Mouse (Mus musculus) inflammation-experienced regulatory T-cells (primary cell): ENCODE results near the gene Dcdc2b. TPM values are rescaled to one million over a fixed set of nuclear protein-coding genes. Genes with fewer than 3 reads are reported as not detected.

Experiments
- polyA plus RNA-seq, 2 experiments: library from polyadenylated mRNA; unstranded; fragments of 100-300 nt; shearing (Covaris generic); gene quantifications; one replicate each; pipeline ENCODE4 v1.2.1; 2017

The Dcdc2b gene
- 1 to 10 TPM; 3.3 to 5.4 TPM for polyA plus RNA-seq

DNA sequence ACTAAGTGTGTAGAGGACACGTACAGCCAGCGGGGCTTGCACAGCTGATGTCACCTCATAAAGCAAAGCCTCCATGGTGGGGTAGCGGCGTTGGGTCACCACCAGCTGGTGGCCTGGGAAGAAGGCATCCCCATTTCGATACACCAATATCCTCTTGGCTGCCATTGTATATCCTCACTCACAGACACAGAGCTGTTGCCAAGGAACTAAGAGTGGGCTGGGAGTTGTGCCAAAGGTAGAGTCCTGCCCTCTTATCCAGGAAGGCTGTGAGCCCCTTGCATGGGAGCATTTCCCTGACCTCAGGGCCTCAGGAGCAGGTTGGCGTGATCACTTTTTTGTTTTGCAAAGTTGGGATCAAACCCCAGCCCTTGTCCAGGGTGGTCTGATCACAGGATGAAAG lies at the start of gene Dcdc2b:
Gene Dcdc2b (minus strand): TSS at position 165 of the 400 bp plus-strand sequence.

DNA sequence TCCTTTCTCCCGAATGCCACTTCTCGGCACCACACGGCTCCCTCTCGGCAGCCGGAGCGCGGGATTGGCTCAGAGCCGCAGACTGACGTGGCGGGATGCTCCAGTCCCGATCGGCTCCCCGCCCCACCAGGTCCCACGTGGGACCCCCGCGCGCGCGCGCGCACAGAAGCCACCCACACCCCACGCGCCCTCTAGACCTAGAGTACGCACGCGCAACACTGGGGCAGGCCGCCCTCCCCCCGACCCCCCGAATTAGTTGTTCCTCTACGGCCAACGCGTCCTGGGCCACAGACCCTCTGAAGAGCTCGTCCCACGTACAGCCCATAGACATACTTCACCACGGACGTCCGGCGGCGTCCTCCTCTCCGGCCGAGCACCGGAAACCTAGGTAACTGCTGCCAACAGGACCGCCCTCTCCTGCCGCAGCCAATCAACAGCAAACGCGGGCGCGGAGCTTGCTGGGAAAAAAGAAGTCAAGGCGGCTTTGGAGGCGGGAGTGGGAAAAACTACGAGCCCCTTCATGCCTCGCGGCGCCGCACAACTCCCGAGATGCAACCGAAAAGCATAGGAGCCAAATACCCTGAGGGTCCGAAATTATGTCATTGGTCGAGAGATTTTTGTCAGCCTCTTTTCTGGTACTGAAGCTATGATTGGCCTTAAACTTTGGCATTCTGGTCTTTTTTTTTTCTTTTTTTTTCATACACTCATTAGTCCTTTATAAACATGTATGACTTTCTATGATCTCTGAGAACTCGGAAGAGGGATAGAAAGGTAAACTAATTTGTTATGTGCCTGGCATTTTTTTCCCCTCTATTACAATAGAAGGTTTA lies 26.8 kb upstream of the Dcdc2b start, which contains the start of gene Txlna:
Gene Txlna (minus strand): TSS at position 428 of the 830 bp plus-strand sequence.

DNA sequence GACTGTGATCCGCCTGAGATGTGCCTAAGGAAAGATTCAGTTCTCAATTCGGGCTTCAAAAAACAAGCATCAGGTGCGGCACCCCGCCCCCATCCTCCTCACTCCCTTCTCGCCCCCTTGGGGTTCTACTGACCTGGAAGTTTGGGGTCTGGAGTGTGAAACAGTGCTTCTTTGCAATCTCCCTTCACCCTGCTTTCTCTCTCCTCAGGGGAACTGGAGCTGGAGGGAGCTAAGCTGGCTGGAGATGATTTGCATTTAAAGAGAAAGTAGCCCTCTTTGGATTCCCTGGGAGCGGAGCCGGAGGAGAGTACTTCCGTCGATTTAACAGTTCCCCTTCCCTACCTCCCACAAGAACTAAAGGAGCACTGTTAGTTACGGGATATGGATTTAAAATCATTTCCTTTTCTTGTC lies 9.6 kb upstream of the Dcdc2b start, which contains the start of gene Ccdc28b:
Gene Ccdc28b (minus strand): TSS at position 267 of the 411 bp plus-strand sequence.

DNA sequence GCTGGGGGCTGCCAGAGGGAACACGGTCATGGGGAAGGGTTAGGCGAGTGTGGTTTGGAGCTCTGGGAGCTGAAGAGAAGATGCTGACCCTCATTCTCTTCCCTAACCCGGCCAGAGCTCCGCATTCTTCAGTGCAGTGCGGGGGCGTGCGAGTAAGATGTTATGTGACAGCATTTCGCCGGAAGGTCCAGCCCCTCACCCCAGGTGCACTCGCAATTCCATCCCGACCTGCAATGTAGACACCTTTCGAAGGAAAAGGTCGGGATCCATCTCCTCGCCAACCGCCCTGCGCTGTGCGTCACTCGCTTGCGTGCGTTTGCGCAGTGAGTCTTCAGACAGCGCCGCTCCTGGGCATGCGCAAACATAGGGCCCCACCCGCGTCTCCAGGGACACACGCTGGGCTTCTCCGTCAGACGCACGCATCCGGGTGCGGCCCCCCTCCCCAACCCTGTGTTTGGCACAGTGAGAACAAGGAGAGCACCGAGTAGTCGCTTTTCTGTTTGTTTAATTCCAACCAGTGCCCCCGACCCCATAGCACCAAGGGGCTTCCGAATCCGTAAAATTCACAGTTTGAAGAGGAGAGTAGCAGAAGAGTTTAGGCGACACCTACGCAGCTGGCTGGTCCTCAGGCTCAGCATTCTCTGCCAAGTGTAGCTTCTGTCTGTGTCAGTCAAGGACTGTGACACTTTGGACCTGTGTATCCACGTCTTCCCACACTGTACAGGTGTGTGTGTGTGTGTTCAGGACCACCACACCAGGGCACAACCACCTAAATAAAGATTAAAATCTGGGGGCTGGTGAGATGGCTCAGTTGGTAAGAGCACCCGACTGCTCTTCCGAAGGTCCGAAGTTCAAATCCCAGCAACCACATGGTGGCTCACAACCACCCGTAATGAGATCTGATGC lies 5.0 kb upstream of the Dcdc2b start, which contains the start of gene Iqcc:
Gene Iqcc (minus strand): TSS at position 314 of the 906 bp plus-strand sequence.

DNA sequence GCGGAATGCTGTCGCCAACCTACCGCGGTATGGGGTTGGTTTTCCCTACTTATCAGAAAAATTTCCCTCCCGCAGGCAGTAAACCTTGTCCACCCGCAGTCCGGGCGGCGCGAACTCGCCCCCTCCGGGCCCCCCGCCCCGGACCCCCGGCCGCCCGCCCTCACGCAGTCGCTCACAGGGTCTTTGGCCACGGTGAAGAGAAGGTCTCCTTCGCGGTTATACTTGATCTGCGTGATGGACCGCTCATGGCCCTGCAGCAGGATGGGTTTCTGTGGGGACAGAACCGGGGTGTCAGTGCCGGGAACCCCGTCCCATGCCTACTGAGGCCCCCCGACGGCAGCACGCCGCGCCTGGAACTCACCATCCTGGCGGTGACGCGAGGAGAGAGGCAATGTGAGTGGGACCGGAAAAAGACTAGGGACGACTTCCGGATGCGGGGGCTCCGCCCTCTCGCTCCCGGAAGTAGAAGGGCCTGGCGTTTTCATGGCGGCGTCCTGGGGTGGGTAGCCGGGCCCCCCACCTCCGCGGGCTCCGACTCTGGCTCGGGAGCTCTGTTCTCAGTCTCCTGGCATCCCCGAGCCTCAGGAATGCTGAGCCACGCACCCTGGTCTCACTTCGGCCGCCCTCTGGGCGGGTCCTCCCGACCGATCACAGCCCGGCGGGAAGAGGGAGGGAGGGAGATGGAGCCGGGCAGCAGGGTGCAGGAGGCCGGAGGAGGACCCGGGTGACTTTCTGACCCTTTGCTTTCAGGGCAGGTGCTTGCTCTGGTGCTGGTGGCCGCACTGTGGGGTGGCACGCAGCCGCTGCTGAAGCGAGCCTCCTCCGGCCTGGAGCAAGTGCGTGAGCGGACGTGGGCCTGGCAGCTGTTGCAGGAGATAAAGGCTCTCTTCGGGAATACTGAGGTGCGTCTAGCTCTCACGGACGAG lies 13.6 kb downstream of the Dcdc2b start, which contains the start of the genes Eif3i and Tmem234:
Gene Eif3i (minus strand): TSS at position 416 of the 926 bp plus-strand sequence.
Gene Tmem234 (plus strand): TSS at position 436 of the 926 bp plus-strand sequence.

DNA sequence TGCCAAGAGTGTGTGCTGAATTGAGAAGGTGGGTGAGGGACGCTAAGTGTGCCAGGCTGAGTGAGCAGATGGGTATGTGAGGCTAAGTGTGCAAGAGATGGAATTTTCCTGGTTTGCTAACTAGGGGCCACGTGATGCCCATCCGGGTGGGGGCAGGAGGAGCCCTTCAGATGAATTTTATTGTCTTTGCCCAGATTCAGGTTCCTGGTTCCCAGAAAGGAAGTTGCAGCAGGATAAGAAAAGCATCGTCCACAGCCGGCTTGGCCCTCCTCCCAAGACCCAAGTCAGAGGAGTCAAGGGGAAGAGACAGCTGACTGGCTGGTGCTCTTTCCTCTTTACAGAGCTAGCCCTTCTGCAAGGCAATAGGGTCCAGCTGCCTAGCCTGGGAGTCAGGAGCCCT lies 35.6 kb downstream of the Dcdc2b start, which contains the start of gene Fam167b:
Gene Fam167b (minus strand): TSS at position 84 of the 400 bp plus-strand sequence.

DNA sequence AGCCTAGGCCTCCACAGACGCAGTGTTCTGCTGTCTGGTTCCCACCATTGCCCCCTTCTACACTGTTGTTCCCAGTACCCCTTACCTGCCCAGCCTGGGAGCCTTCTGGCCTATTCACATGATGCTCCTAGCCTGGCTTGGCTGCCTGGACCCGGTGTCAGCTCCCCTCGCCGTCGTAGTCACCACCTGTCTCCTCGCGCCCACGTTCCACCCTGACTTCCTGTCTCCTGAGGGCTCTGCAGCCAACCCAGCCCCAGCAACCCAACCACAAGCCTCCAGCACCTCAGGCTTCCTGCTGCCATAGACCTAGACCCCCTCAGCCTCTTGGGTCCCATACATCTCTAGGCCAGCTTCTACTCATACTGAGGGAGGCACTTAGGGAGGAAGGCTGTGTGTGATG lies 40.6 kb downstream of the Dcdc2b start, which contains the start of gene Lck:
Gene Lck (minus strand): TSS at position 212 of the 400 bp plus-strand sequence.

Other genes with a start within 250 kb of the Dcdc2b start
- 10 to 100 TPM; 10.9 to 17.0 TPM for gene Zbtb8a, start 236.1 kb downstream of the Dcdc2b start, polyA plus RNA-seq
- gene Zbtb8b, start 173.4 kb downstream of the Dcdc2b start, polyA plus RNA-seq = under 1 TPM; 0.05 to 0.15 TPM
- 10 to 100 TPM; 32.3 to 41.6 TPM for gene Bsdc1, start 152.7 kb downstream of the Dcdc2b start, polyA plus RNA-seq
- under 1 TPM in 1 of 2 experiments, not detected in 1; 0.12 TPM for gene Tssk3, start 123.2 kb downstream of the Dcdc2b start, polyA plus RNA-seq
- under 1 TPM in 1 of 2 experiments, not detected in 1; 0.67 TPM for gene Fam229a, start 123.1 kb downstream of the Dcdc2b start, polyA plus RNA-seq
- gene Marcksl1, start 100.7 kb downstream of the Dcdc2b start, polyA plus RNA-seq = 10 to 100 TPM; 35.3 to 36.6 TPM
- 100 to 1,000 TPM; 277 to 296 TPM for gene Hdac1, start 71.5 kb downstream of the Dcdc2b start, polyA plus RNA-seq
- 1,000 to 10,000 TPM; 1,474 to 1,514 TPM for gene Lck, start 40.6 kb downstream of the Dcdc2b start, polyA plus RNA-seq
- gene Fam167b, start 35.7 kb downstream of the Dcdc2b start, polyA plus RNA-seq = under 1 TPM; 0.42 to 0.60 TPM
- gene Eif3i, start 13.6 kb downstream of the Dcdc2b start, polyA plus RNA-seq = 100 to 1,000 TPM; 175 to 192 TPM
- gene Tmem234, start 13.6 kb downstream of the Dcdc2b start, polyA plus RNA-seq = 100 to 1,000 TPM; 197 to 198 TPM
- 10 to 100 TPM; 30.2 to 39.2 TPM for gene Iqcc, start 4.8 kb upstream of the Dcdc2b start, polyA plus RNA-seq
- 10 to 100 TPM; 41.9 to 47.5 TPM for gene Ccdc28b, start 9.7 kb upstream of the Dcdc2b start, polyA plus RNA-seq
- gene Txlna, start 26.8 kb upstream of the Dcdc2b start, polyA plus RNA-seq = 10 to 100 TPM; 59.2 to 70.3 TPM
- 10 to 100 TPM; 20.0 to 21.9 TPM for gene Kpna6, start 58.5 kb upstream of the Dcdc2b start, polyA plus RNA-seq
- 10 to 100 TPM; 19.2 to 20.0 TPM for gene Tmem39b, start 82.6 kb upstream of the Dcdc2b start, polyA plus RNA-seq
- gene Khdrbs1, start 128.0 kb upstream of the Dcdc2b start, polyA plus RNA-seq = 100 to 1,000 TPM; 154 to 160 TPM
- 100 to 1,000 TPM; 419 to 434 TPM for gene Ptp4a2, start 197.0 kb upstream of the Dcdc2b start, polyA plus RNA-seq